Mouse (Mus musculus): ENCODE results near the gene Olfr56. TPM values are rescaled to one million over a fixed set of nuclear protein-coding genes. Genes with fewer than 3 reads are reported as not detected.
"Not testable (repeated sequence)": the region's sequence is repeated elsewhere in the genome, so short reads cannot be mapped to it uniquely, and the experiment has no call there.

The Olfr56 gene
- not detected for total RNA-seq (2021)
- long read RNA-seq, experiment 1 = 0 reads
- long read RNA-seq, experiment 2 = 0 reads

GRCm38 (mm10) chr11:48978240-48978939 is at the start of gene Olfr56:
Gene Olfr56, plus strand, starts transcription at chr11:48978889.
- intact Hi-C loops (cut with DNase I); DNase-seq: not testable (repeated sequence)

- intact Hi-C loops (cut with DNase I); DNase-seq: not testable (repeated sequence)
Measured at GRCm38 (mm10) chr11:48933422-48933821, 45.3 kb upstream of the Olfr56 start.

GRCm38 (mm10) chr11:48933923-48934322 is 44.8 kb upstream of the Olfr56 start:
- intact Hi-C loops (cut with DNase I); DNase-seq: not testable (repeated sequence)

GRCm38 (mm10) chr11:48935291-48935690 is 43.4 kb upstream of the Olfr56 start:
- intact Hi-C loops (cut with DNase I); DNase-seq: not testable (repeated sequence)

DNA sequence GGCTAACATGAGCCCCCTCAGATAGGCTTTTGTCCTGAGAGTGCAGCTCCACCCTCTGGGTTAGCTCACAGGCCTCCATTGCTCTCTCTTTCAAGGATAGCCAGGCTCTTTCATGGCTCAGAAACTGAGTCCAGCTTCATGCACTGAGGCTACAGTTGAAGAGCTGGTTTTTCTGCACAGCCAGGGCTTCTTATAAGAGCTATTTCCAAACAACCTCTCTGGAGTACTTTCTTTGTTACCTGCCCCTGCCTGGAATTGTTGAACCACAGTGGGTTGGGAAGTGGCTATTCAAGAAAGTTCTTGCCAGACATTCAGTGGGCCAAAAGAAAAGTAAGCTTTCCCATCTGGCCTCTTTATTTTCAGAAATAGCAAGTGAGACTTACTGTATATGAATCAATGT is 39.4 kb upstream of the Olfr56 start:
- intact Hi-C loops (cut with DNase I); DNase-seq: not testable (repeated sequence)

DNA sequence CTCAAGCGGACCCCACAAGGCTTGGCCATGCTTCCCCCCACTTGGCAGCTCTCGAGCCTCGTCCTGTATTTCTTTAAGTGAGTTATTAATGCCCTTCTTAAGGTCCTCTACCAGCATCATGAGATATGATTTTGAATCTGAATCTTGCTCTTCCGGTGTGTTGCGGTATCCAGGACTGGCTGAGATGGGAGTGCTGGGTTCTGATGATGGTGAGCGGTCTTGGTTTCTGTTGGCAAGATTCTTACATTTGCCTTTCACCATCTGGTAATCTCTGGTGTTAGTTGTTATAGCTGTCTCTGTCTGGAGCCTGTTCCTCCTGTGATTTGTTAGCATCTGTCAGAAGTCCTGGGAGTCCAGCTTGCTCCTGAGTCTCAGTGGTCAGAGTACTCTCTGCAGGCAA is 32.6 kb upstream of the Olfr56 start, which contains the start of gene Psme2b:
Gene Psme2b (minus strand): TSS at position 101 of the 400 bp plus-strand sequence.
- intact Hi-C loops (cut with DNase I); DNase-seq: not testable (repeated sequence)

DNA sequence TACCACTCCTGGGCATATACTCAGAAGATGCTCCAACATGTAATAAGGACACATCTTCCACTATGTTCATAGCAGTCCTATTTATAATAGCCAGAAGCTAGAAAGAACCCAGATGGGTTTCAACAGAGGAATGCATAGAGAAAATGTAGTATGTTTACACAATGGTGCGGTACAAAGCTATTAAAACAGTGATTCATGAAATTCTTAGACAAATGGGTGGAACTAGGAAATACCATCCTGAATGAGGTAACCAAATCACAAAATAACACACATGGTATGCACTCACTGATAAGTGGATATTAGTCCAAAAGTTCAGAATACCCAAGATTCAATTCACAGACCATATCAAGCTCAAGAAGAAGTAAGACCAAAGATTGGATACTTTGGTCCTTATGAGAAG is 4.0 kb upstream of the Olfr56 start:
- DNase-seq; intact Hi-C loops (cut with DNase I): not testable (repeated sequence)

DNA sequence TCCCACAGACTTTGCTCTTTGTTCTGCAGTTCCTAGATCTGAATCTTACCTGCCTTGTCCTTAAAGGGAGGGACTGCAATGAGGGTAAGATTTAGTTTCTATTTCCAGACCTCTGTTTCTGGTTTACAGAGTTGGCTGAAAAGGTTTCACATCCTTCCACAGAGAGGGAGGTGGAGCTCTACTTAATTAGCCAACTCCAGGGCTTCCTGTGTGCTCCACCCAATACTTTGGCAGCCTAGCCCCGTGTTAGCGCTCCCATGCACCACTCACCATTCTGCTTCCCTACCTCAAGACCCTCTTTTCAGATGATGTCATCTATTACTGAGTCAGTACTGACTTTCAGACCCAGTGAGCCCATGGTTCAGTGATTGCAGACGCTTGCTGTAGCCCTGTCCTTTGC is 562 bp downstream of the Olfr56 start, which contains the start of gene 9930111J21Rik1:
Gene 9930111J21Rik1 (minus strand): TSS at position 148 of the 400 bp plus-strand sequence.
- intact Hi-C loops (cut with DNase I); DNase-seq: not testable (repeated sequence)

DNA sequence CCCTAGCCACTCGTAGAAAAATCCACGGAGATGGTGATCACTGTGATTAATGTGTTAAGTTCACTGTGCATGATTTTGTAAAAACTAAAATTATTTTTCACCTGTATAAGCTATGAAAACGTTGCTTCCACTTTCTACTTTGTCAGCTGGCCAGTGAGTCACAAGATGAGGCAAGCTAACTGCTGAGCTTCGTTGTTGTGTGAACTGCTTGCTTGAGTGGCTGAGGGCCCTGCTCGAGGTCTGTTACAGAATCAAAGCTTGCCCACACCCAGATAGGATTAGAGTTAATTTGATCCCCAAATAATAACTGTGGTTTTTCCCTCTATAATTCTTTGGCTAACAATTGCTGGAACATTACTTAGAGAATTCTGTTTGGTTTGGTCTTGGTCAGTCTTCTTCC is 1.4 kb downstream of the Olfr56 start:
- intact Hi-C loops (cut with DNase I) = not testable (repeated sequence)

DNA sequence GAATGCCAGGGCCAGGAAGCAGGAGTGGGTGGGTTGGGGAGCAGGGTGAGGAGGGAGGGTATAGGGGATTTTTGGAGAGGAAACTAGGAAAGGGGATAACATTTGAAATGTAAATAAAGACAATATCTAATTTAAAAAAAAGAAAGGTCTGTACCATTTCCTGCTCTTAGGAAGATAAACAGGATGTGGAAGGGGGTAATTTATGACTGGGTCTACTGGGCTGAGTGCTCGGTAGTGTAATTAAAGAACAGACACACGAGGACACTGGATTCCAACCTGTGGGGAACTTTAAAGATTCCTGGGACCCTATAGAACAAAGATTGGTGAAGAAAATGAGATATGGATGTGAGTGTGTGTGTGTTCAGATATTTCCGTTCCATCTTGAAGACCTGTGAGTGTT is 4.2 kb downstream of the Olfr56 start:
- intact Hi-C loops (cut with DNase I); DNase-seq: not testable (repeated sequence)

More for the DNA sequence above, 1.4 kb downstream of the Olfr56 start:
- not testable (repeated sequence) for DNase-seq

GRCm38 (mm10) chr11:48988219-48988618 is 9.5 kb downstream of the Olfr56 start:
- DNase-seq; intact Hi-C loops (cut with DNase I): not testable (repeated sequence)

GRCm38 (mm10) chr11:48989981-48990380 is 11.3 kb downstream of the Olfr56 start:
- DNase-seq; intact Hi-C loops (cut with DNase I): not testable (repeated sequence)

DNA sequence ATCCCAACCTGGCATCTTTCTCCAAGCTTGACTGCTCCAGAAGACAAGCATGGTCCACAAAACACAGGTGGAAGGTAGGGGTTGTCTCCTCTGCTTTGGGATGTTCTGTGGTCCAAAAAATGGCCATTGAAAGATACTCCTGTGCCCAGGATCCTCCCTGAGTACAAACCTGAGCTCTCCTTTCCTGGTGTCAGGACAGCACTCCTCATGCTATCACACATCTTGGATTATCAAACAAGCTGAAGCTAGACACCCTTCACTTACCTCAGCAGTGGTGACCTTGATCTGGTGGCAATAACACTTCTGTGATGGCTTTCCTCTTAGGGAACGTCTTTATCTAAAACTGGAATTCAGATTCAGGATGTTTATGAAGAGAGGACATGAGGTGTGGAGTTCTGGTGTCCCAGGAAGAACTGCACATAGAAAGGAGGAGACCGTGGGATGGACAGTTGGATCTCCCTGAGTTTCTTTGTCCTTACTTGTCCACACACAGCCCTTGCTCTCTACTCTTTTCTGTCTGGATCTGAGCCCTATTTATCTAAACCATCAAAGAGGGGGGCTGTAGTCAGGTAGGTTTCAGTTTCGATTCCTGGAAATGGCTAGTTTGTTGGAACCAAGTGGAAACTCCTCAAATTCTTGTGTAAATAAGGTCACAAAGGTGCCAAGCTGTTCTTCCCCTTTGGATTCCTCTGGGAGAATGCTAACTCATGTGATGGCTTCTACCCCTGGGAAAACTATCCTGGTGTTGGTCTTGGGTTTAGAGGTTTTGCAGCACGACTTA is 13.2 kb downstream of the Olfr56 start, which contains the start of gene Gm12185:
Gene Gm12185 (minus strand): TSS at position 487 of the 781 bp plus-strand sequence.
- intact Hi-C loops (cut with DNase I); DNase-seq: not testable (repeated sequence)

- DNase-seq; intact Hi-C loops (cut with DNase I): not testable (repeated sequence)
Measured at GRCm38 (mm10) chr11:48993296-48993695, 14.6 kb downstream of the Olfr56 start.

- DNase-seq; intact Hi-C loops (cut with DNase I): not testable (repeated sequence)
Measured at GRCm38 (mm10) chr11:48994018-48994417, 15.3 kb downstream of the Olfr56 start, which contains the start of gene Tgtp1. Gene Tgtp1, minus strand, starts transcription at chr11:48994172.

DNA sequence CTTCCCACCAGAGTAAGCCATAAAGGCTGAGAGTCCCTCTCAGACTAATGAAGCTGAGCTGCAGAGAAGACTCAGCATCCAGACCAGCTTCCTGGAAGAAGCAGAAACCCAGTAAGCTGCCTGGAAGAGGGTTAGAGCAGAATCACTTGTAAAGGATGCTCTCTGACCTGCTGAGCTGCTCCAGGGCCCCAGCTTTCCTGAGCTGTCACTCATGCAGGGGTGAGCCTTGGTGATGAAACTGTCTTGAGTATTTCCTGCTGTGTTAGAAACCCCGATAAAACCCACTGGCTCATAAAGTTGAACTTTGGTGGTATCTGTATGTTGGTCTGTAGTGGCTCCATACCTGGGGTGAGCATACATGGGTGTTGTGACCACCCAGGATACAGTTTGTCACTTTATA is 21.7 kb downstream of the Olfr56 start:
- intact Hi-C loops (cut with DNase I); DNase-seq: not testable (repeated sequence)

DNA sequence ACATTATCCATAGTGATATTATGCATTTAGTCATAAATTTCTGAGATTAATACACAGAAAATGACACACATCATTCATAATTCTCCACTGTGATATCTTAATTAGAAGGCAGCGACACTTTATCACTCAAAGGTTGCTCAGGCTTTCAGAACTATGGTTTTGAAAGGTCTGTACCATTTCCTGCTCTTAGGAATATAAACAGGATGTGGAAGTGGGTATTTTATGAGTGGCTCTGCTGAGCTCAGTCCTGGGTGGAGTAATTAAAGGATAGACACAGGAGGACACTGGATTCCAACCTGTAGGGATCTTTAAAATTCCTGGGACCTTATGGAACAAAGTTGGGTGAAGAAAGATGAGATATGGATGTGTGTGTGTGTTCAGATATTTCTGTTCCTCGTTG is 27.6 kb downstream of the Olfr56 start:
- intact Hi-C loops (cut with DNase I); DNase-seq: not testable (repeated sequence)

DNA sequence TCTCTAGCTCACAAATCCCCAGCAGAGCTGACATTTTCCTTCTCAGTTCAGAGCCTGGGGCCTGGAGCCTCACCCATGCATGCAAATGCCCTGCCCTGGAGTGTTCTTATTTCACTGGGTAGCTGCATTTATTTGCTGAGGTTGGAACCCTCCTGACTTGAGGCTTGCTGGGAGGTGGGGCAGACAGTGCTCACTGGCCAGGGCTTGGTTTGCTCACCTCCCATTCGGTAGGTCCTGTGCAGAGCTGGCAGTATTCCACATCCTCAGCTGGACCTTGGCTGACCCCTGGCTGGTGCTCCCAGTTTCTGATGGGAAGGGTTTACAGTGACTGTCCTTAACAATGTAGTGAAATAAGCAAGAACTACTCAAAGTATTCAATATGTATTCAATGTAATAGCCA is 28.1 kb downstream of the Olfr56 start:
- DNase-seq; intact Hi-C loops (cut with DNase I): not testable (repeated sequence)

DNA sequence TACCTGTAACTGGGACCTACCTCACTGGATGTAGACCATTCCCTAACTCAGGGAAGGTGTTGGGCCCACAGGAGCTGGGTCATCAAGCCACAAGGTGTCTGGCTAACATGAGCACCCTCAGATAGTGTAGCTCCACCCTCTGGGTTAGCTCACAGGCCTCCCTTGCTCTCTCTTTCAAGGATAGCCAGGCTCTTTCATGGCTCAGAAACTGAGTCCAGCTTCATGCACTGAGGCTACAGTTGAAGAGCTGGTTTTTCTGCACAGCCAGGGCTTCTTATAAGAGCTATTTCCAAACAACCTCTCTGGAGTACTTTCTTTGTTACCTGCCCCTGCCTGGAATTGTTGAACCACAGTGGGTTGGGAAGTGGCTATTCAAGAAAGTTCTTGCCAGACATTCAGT is 33.4 kb downstream of the Olfr56 start:
- intact Hi-C loops (cut with DNase I); DNase-seq: not testable (repeated sequence)

DNA sequence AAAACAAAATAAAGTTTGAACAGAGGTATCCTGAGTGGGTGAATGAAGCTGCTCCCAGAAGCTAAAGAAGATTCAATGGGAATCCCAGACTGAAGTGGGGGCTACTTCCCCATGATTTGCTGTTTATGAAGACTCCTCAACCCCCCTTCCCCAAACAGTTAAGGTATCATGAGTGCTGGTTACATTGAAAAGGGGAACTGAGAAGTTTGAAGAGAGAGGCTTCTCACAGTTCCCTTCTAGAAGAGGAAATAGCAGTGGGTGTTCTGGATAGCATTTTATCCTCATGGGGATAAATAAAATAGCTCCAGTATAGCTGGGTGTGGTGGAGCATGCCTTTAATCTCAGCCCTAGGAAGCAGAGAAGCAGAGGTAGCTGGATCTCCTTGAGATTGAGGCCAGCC is 71.4 kb downstream of the Olfr56 start:
- intact Hi-C loops (cut with DNase I); DNase-seq: not testable (repeated sequence)

Measured in gastrocnemius, postnatal 36 days (tissue).